Mouse (Mus musculus) olfactory bulb, adult 2 months (tissue): ENCODE data around the gene AI854703.

Source experiments
- CTCF ChIP-seq: fragments of 200-500 bp; IDR thresholded peaks from 2 replicates; pipeline ENCODE4 v1.5.1; 2012; ENCODE audit warnings: low read depth, mild to moderate bottlenecking, low read length, moderate library complexity; ENCODE audit not compliant: insufficient read depth
- POLR2A ChIP-seq: fragments of 200-500 bp; IDR thresholded peaks from 2 replicates; pipeline ENCODE4 v1.6.1; 2012; ENCODE audit warnings: mild to moderate bottlenecking, low read depth, low read length, moderate library complexity; ENCODE audit not compliant: insufficient read depth

DNA sequence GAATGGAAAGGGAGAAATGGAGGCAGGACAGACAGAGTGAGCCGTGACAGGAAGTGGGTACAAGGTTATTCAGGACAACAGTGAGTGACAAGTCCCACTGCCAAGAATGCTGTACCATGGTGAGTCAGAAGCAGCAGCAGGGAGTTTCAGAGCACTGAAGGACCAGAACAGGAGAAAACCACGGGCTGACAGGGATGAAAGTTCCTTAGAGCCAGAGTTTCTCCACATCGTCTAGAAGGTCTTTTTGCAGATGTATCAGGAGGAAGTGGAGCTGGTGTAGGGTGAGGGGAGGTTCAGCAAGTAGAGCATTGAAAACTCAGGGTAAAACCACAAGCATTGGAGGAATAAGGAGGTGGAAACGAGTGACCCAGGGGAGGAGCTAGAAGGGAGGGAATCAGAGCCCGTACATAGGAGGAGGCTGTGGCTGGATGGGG is 47.3 kb upstream of the AI854703 start:
- TF ChIP-seq CTCF (no peak), POLR2A (no peak)
